Mouse (Mus musculus): ENCODE measurements at regions not wholly inside any gene's neighbourhood (a gene's known extent, or its start where the extent isn't known, plus 50 kb on each side); places are given as distances from the start of the nearest gene placed in this dataset.

DNA sequence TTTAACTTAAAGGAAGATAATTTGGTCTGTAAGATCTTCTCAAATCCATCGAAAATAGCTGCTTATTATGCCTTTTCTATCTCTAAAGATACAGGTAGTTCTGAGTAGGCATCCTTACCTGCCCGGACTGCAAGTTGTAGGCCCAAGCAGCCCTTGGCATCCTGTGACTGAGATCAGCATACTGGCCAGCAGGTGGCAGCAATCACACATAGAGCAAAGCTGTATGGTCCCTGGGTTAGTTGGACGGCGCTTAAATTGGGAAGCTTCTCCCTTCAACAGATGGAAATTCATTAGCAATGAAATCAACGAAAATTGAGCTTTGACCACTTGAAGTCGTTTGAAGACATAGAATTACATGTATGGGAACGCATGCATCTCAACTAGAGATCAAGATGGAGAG, 61.0 kb downstream of the Ccng2 start:
- TF ChIP-seq CTCF (IDR thresholded peaks at IDR 0.05; ENCODE audit: insufficient read depth, low read length) (peak; percentile 91), POLR2A (IDR thresholded peaks at IDR 0.05; ENCODE audit: borderline replicate concordance, extremely low read depth, low read depth, low read length) (no peak)

Measured in lung, adult 2 months (tissue).